Mouse (Mus musculus) cerebellum, adult 9-11 months (tissue): Measurements from ENCODE around the gene Arid3c.
"Not testable (repeated sequence)": the region's sequence is repeated elsewhere in the genome, so short reads cannot be mapped to it uniquely, and the experiment has no call there.

Experiments
- DNase-seq: peaks from one replicate; pipeline ENCODE4 v3.0.0; 2022

Arid3c gene

DNA sequence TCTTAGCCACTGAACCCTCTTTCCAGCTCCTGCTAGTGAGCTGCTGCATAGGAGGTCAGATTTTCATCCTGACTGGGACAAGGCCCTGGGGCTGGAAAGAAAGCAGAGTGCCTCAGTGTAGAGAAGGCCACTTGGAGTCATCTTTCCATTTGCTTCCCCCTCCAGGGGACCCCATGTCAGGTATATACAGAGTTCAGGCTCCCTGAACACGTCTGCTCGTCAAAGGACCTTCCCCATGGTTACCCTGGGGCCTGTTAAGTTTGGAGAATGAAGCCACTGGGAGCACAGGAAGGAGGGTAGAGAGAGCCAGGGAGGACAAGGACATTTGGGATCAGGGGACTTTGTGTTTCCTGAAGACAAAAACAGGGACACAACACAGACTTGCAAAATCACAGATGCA lies 28.7 kb downstream of the Arid3c start:
- DNase-seq: not testable (repeated sequence)

DNA sequence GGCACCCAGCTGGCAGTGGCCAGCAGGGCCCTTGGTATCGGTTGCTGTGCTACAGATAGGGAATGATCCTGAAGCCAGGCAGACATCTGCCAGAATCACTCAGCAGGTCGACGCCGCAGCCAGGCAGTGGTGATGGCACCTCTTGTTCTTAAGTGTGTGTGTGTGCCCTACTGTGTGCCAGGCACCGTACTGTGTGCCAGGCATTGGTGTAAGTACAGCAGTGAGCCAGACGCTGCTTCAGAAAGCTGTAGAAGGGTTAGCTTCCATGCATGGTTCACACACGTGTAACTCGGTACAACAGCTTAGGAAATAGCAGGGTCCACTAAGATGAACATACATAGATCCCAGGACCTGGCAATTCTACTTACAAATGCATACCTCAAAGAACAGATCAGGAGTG lies 30.7 kb downstream of the Arid3c start:
- DNase-seq: peak; percentile 24

DNA sequence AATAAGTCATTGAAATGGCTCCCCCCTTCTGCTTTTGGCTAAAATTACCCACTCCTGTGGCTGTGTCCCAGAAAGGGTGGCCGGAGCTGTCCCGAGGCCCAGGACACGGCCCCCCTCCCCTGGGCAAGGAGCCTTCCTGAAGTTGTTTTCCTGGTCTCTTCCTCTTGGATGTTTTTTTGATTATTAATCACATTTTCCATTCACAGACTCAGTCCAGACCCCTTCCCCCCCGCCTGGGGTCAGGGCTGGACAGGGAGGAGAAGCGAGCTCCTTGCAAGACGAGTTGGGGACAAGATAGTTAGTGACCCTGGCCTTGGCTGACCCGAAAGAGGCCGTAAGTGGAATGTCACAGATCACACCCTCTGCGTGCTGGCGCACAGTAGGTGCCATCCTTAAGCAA lies 31.2 kb downstream of the Arid3c start, which contains the start of gene Il11ra1:
Gene Il11ra1, plus strand, starts transcription at position 207 of the 400 bp plus-strand sequence.
- peak; percentile 49 for DNase-seq

DNA sequence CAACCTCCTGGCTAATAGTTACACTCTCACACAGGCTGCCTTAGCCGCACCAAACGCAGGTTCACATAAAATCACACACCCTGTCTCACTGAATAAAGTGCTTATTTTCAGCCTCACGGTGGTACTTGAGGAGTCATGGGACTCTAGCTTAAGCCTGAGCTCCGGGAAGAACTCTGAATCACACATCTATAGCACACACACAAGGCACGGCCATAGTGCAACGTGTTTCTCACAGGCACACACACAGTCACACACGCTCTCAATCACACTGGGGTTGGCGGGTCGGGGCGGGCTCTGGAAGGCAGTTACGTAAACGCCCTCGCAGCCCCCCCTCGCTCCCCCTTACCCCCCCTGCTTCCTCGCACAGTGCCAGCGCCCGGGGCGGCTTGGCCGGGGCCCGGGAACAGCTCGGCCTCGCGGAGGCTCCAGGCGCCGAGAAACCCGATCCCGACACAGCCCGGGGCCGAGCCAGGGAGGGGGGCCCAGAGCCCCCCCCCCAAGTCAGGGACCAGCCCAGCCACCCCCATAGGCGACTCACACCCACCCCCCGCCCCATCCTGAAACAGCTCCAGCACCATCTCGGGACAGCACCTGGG lies 32.4 kb downstream of the Arid3c start:
- peak; percentile 81 for DNase-seq

DNA sequence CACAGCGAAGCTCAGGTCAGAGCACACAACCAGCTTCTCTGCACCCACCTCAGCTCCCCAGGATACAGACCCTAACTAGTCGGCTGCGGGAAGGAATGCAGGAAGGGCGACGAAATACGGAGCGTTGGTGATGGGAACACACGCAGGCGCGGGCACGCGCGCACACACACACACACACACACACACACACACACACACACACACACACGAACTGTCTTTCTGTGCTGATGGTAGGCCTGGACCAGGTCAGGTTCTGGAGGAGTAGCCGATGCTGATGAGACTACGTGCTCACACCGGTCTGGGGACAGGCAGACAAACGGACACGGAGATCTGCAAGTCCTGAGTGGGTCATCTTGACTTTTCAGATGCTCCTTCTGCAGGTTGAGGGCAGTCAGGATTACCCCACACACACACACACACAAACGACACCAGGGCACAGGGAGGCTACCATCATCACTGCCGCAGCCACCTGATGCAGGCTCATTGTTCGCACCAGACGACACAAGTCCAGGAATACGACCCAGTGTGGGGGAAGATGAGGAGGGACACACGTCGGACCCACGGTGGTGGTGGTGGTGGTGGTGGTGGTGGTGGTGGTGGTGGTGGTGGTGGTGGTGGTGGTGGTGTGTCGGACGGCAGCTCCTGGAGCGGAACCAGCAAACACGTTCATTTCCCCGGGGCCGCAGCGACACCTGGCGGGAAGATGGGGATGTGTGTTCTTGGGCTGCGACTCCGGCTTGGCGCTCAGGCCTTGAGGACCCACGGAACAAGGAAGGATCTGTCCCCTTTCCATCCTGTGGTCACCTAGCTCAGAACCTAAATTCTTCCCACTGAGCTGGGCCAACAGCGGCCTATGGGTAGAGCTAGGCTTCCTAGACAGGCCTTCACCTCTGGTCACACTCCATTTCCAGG lies 33.8 kb downstream of the Arid3c start, which contains the start of gene Cntfr:
Gene Cntfr, minus strand, starts transcription at position 160 of the 912 bp plus-strand sequence.
- DNase-seq: peak; percentile 87

GRCm38 (mm10) chr4:41696452-41696851 lies 34.5 kb downstream of the Arid3c start:
- DNase-seq: peak; percentile 44

DNA sequence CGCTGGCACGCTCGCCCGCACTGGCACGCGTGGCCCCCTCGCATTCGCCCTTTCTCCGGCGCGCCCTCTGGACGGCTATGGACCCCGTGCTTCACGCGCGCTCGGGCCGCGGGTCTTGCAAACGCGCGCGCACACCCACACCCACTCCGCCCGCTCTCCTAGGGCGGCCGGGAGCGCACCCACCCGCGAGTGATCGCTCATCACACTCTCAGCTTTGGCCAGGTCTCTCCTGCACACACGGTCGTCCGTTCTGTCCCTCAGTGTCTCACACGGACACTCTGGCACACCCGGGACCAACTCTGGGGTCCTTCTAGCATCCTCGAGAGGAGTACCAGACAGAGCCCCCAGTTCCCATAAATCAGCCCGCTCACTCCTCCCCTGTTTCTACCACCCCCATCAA lies 35.1 kb downstream of the Arid3c start:
- DNase-seq: peak; percentile 66

DNA sequence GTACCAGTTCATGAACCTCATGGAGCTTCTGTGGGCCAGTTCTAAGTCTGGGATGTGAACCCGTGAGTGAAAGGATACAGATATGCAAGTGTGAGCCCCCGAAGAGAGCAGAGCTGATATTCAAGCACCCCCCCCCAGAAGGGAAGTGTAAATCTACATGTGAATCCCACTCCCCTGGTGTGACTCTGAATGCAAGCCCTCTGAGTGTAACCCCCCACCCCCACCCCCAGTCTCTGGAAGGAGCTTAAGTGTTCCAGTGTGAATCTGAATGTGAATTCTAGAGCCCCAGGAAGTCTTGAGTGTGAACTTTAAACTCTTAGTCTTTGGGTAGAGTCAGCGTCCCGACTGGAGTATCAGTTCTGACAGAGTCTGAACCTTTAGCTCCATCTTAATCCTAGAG lies 37.4 kb downstream of the Arid3c start:
- DNase-seq: not testable (repeated sequence)

GRCm38 (mm10) chr4:41690014-41690413 lies 40.9 kb downstream of the Arid3c start:
- DNase-seq: not testable (repeated sequence)

DNA sequence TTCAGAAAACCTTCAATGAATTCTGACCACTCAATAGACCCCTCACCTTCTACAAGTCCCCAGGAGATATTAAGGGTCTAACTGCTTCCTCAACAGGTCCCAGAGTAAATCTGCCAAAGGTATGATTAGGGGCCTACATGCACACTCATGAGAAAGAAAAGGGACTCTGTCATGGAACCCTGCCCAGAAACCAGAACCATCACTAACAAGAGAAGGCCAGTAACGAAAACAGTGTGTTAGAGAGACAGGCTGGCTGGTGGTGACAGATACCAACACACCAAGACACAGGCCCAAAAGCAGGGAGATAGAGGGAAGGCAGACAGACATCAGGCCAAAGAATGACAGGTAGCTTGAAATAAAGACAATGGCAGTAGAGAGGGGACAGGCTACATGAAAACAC lies 42.4 kb downstream of the Arid3c start:
- DNase-seq: not testable (repeated sequence)

GRCm38 (mm10) chr4:41685882-41686492 lies 45.0 kb downstream of the Arid3c start:
- DNase-seq: not testable (repeated sequence)

DNA sequence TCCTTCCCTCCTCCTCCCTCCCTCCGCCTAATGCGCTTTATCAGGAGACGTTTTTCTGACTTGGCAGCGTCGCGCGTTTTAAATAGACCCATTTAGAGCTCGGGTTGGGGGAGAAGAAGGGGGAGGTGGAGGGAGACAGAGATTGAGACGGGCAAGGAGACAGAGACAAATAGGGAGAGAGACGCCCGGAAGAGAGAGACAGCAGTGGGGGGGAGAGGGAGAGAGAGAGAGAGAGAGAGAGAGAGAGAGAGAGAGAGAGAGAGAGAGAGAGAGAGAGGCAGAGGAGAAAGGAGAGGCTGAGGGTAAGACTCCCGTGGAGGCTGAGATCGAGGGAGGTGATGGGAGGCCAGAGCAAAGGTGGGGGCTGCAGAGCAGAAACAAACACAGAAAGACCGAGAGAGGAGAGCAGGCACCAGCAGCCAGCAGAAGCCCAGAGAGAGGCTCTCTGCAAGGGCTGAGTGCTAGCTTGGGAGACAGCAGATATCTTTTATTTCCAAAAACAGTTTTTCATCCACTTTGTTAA lies 46.0 kb downstream of the Arid3c start:
- DNase-seq: not testable (repeated sequence)

- DNase-seq: not testable (repeated sequence)
Observed at GRCm38 (mm10) chr4:41684131-41684930, 46.6 kb downstream of the Arid3c start.

DNA sequence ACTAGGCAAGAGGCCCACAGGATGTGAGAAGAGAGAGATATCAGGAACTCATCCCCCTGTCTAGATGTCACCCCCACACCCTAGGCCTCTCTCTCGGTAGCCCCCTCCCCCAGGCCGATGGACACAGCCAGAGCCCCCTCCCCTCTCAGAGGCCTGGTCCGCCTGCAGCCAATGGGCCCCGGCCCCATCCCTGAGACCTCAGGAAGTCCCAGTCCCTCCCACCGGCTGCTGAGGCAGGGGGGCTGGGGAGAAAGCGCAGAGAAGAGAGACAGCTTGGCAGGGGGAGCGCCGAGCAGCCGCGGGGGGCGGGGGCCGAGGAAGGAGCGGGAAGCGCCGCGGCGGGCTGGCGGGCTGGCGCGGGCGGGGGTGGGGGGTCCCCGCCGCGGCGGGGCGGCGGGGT lies 47.6 kb downstream of the Arid3c start:
- DNase-seq: not testable (repeated sequence)

GRCm38 (mm10) chr4:41682789-41683188 lies 48.2 kb downstream of the Arid3c start:
- no peak for DNase-seq

DNA sequence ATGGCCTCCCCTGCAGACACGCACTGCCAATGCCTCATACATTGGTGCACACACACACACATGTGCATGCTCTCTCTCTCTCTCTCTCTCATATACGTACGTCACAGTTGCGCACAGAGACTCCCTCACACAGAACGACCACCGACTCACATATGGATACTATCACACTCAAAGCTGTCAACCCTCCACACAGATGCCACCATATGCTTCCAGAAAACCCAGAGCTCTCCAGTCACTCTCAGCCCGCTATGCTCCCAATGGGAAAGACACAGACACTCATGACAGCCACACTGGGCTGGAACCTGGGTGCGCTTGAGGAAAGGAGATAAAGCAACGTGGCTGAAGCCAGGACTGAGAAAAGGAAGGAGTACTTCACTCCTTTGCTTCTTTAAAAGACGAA lies 49.0 kb downstream of the Arid3c start:
- DNase-seq: peak; percentile 39

DNA sequence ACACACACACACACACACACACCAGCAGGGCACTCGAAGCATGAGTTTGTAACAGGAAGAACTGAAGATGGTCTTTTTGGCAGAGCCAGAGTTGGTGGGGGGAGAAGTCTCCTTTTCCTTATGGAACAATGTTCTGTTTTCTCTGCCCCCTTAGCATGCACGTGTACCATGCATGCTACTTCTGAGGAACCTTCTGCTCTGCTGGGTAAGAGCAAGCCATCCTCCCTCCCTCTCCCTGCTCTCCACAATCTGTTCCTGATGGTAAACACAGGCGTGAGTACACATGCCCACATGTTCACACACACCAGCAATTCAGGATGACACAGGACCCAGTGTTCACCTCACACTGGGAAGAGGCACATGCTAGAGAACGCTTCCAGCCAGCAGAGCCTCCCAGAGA lies 49.8 kb downstream of the Arid3c start:
- DNase-seq: peak; percentile 73

- peak; percentile 47 for DNase-seq
Observed at GRCm38 (mm10) chr4:41679291-41679690, 51.7 kb downstream of the Arid3c start.

DNA sequence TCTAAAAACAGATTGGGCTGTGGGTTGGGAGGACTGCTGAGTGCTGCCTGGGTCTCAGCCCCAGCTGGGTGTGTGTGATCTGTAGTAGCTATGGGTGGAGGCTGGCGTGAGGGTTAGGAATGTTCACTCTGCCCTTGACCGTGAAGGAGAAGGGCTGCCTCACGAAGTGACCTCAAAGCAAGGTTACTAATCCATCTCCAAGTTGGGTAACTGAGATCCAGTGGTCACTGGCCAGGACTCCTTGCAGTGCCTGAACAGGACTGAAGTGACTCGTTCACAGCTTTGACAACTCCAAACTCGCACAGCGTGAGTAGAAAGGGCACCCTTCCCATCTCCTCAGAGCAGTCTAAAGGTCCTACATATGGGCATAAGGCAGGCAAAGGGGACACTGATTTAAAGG lies 52.1 kb downstream of the Arid3c start:
- DNase-seq: peak; percentile 41

DNA sequence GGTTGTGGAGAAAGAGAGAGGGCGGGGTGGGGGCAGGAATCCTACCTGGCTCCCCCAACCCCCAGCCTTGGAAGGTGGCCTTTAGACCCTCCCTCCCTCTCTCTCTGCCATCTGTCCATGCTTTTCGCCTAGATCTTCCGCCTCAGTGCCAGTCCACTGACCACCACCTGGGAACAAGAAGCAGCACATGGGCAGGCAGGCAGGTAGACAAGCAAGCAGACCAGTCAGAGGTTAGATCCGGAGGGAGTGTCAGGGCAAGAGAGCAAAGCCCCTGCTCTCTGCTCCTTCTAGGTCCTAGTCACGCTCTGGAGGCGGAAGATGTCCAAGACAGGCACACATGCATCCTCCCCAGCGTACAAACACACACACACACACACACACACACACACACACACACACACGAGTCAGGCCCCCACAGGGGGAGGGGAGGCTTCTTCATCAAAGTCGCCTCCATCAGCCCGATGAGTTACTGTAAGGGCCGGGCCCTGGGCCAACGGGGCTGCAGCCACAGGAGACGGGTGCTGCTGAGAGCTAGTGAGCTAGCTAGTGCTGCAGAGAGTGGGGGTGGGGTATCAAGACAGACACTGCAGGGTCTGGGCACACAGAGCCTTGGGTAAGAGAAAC lies 53.8 kb downstream of the Arid3c start:
- peak; percentile 88 for DNase-seq

GRCm38 (mm10) chr4:41676248-41677005 lies 54.5 kb downstream of the Arid3c start:
- peak; percentile 80 for DNase-seq
